Mouse (Mus musculus): Measurements from ENCODE around the gene N4bp1. TPM values are rescaled to one million over a fixed set of nuclear protein-coding genes. Genes with fewer than 3 reads are reported as not detected.
A peak's percentile ranks its signal among the peaks of the same experiment; 100 is the strongest.

Gene N4bp1
- polyA plus RNA-seq, 1 experiment = 23.5 TPM

GRCm38 (mm10) chr8:86919262-86919661 lies 34.2 kb upstream of the N4bp1 start:
- TF ChIP-seq CTCF (IDR thresholded peaks at IDR 0.05; ENCODE audit: borderline replicate concordance, extremely low read depth, insufficient read depth, insufficient read length) (no peak), POLR2A (IDR thresholded peaks at IDR 0.05; ENCODE audit: borderline replicate concordance, extremely low read depth, insufficient read depth, insufficient read length, poor library complexity, severe bottlenecking) (no peak)
- no peak for DNase-seq (ENCODE audit: low read depth)

GRCm38 (mm10) chr8:86918093-86918492 lies 33.0 kb upstream of the N4bp1 start:
- TF ChIP-seq CTCF (IDR thresholded peaks at IDR 0.05; ENCODE audit: borderline replicate concordance, extremely low read depth, insufficient read depth, insufficient read length) = no peak
- no peak for TF ChIP-seq POLR2A (IDR thresholded peaks at IDR 0.05; ENCODE audit: borderline replicate concordance, extremely low read depth, insufficient read depth, insufficient read length, poor library complexity, severe bottlenecking)
- no peak for DNase-seq (ENCODE audit: low read depth)

- DNase-seq (ENCODE audit: low read depth) = no peak
These were observed 32.6 kb upstream of the N4bp1 start for GRCm38 (mm10) chr8:86917689-86918088.

GRCm38 (mm10) chr8:86916369-86916768 lies 31.3 kb upstream of the N4bp1 start:
- no peak for DNase-seq (ENCODE audit: low read depth)
- TF ChIP-seq CTCF (IDR thresholded peaks at IDR 0.05; ENCODE audit: borderline replicate concordance, extremely low read depth, insufficient read depth, insufficient read length) (no peak), POLR2A (IDR thresholded peaks at IDR 0.05; ENCODE audit: borderline replicate concordance, extremely low read depth, insufficient read depth, insufficient read length, poor library complexity, severe bottlenecking) (no peak)

More at GRCm38 (mm10) chr8:86917689-86918088, 32.6 kb upstream of the N4bp1 start:
- no peak for TF ChIP-seq POLR2A (IDR thresholded peaks at IDR 0.05; ENCODE audit: borderline replicate concordance, extremely low read depth, insufficient read depth, insufficient read length, poor library complexity, severe bottlenecking)
- no peak for TF ChIP-seq CTCF (IDR thresholded peaks at IDR 0.05; ENCODE audit: borderline replicate concordance, extremely low read depth, insufficient read depth, insufficient read length)

- TF ChIP-seq POLR2A (IDR thresholded peaks at IDR 0.05; ENCODE audit: borderline replicate concordance, extremely low read depth, insufficient read depth, insufficient read length, poor library complexity, severe bottlenecking) (no peak), CTCF (IDR thresholded peaks at IDR 0.05; ENCODE audit: borderline replicate concordance, extremely low read depth, insufficient read depth, insufficient read length) (no peak)
- no peak for DNase-seq (ENCODE audit: low read depth)
These were observed 26.1 kb upstream of the N4bp1 start for GRCm38 (mm10) chr8:86911136-86911535.

GRCm38 (mm10) chr8:86910250-86910649 lies 25.2 kb upstream of the N4bp1 start:
- TF ChIP-seq POLR2A (IDR thresholded peaks at IDR 0.05; ENCODE audit: borderline replicate concordance, extremely low read depth, insufficient read depth, insufficient read length, poor library complexity, severe bottlenecking) (no peak), CTCF (IDR thresholded peaks at IDR 0.05; ENCODE audit: borderline replicate concordance, extremely low read depth, insufficient read depth, insufficient read length) (no peak)

GRCm38 (mm10) chr8:86908536-86908935 lies 23.5 kb upstream of the N4bp1 start:
- peak; percentile 81 for DNase-seq (ENCODE audit: low read depth)
- peak; percentile 86; the same call in 1 of the 2 replicates for TF ChIP-seq CTCF (IDR thresholded peaks at IDR 0.05; ENCODE audit: borderline replicate concordance, extremely low read depth, insufficient read depth, insufficient read length)
- no peak for TF ChIP-seq POLR2A (IDR thresholded peaks at IDR 0.05; ENCODE audit: borderline replicate concordance, extremely low read depth, insufficient read depth, insufficient read length, poor library complexity, severe bottlenecking)

More at GRCm38 (mm10) chr8:86910250-86910649, 25.2 kb upstream of the N4bp1 start:
- DNase-seq (ENCODE audit: low read depth) = no peak

GRCm38 (mm10) chr8:86904911-86905310 lies 19.9 kb upstream of the N4bp1 start:
- TF ChIP-seq CTCF (IDR thresholded peaks at IDR 0.05; ENCODE audit: borderline replicate concordance, extremely low read depth, insufficient read depth, insufficient read length) (no peak), POLR2A (IDR thresholded peaks at IDR 0.05; ENCODE audit: borderline replicate concordance, extremely low read depth, insufficient read depth, insufficient read length, poor library complexity, severe bottlenecking) (no peak)
- DNase-seq (ENCODE audit: low read depth) = no peak

- DNase-seq (ENCODE audit: low read depth) = peak; percentile 75
- TF ChIP-seq CTCF (IDR thresholded peaks at IDR 0.05; ENCODE audit: borderline replicate concordance, extremely low read depth, insufficient read depth, insufficient read length) (peak; percentile 98), POLR2A (IDR thresholded peaks at IDR 0.05; ENCODE audit: borderline replicate concordance, extremely low read depth, insufficient read depth, insufficient read length, poor library complexity, severe bottlenecking) (no peak)
These were observed 18.0 kb upstream of the N4bp1 start for GRCm38 (mm10) chr8:86903104-86903503.

- TF ChIP-seq POLR2A (IDR thresholded peaks at IDR 0.05; ENCODE audit: borderline replicate concordance, extremely low read depth, insufficient read depth, insufficient read length, poor library complexity, severe bottlenecking) (no peak), CTCF (IDR thresholded peaks at IDR 0.05; ENCODE audit: borderline replicate concordance, extremely low read depth, insufficient read depth, insufficient read length) (no peak)
- no peak for DNase-seq (ENCODE audit: low read depth)
These were observed 17.6 kb upstream of the N4bp1 start for GRCm38 (mm10) chr8:86902656-86903055.

GRCm38 (mm10) chr8:86901972-86902371 lies 16.9 kb upstream of the N4bp1 start:
- no peak for TF ChIP-seq POLR2A (IDR thresholded peaks at IDR 0.05; ENCODE audit: borderline replicate concordance, extremely low read depth, insufficient read depth, insufficient read length, poor library complexity, severe bottlenecking)
- TF ChIP-seq CTCF (IDR thresholded peaks at IDR 0.05; ENCODE audit: borderline replicate concordance, extremely low read depth, insufficient read depth, insufficient read length) = no peak
- DNase-seq (ENCODE audit: low read depth) = no peak

GRCm38 (mm10) chr8:86897726-86898419 lies 12.8 kb upstream of the N4bp1 start:
- no peak for TF ChIP-seq CTCF (IDR thresholded peaks at IDR 0.05; ENCODE audit: borderline replicate concordance, extremely low read depth, insufficient read depth, insufficient read length)
- TF ChIP-seq POLR2A (IDR thresholded peaks at IDR 0.05; ENCODE audit: borderline replicate concordance, extremely low read depth, insufficient read depth, insufficient read length, poor library complexity, severe bottlenecking) = no peak
- no peak for DNase-seq (ENCODE audit: low read depth)

All from brain, embryonic 14.5 days (tissue).